Mouse (Mus musculus) left cerebral cortex, adult 8-10 months (tissue): ENCODE measurements around the gene Lyrm9. TPM values are rescaled to one million over a fixed set of nuclear protein-coding genes. Genes with fewer than 3 reads are reported as not detected.

ENCODE experiments used
- DNase-seq, 2 experiments: peaks; one replicate each; pipeline ENCODE4 v3.0.0; 2022; ENCODE audit warnings: low spot score in 2 of 2
- total RNA-seq, 4 experiments: library from RNA; stranded (reverse); gene quantifications; 2 replicates each; pipeline ENCODE4 v1.2.4; 2022

Lyrm9 gene
- total RNA-seq, 4 experiments from 2014 or later: 29.1 to 37.1 (median 31.8) TPM

DNA sequence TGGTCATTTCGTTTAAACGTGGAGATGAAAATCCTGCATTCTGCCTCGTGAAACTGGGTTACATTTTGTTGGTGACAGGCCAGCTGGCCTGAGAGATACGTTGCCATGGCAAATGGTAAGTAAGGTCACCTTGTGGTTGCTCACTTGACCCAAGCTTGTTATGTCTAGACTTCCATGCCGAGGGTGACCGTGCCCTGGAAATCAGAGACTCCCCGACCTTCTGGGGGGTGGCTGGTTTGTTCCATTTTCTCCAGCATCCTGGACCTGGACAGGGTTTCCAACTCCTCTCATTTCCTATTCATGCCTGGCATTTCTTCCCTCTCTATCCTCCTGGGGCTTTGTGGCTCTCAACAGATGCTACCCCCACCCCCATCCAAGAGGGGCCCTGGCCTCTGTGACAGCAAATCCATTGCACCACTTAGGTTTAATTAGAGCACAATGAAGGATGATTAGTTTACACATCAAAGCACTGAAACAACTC, 11.9 kb upstream of the Lyrm9 start:
- DNase-seq: no peak

DNA sequence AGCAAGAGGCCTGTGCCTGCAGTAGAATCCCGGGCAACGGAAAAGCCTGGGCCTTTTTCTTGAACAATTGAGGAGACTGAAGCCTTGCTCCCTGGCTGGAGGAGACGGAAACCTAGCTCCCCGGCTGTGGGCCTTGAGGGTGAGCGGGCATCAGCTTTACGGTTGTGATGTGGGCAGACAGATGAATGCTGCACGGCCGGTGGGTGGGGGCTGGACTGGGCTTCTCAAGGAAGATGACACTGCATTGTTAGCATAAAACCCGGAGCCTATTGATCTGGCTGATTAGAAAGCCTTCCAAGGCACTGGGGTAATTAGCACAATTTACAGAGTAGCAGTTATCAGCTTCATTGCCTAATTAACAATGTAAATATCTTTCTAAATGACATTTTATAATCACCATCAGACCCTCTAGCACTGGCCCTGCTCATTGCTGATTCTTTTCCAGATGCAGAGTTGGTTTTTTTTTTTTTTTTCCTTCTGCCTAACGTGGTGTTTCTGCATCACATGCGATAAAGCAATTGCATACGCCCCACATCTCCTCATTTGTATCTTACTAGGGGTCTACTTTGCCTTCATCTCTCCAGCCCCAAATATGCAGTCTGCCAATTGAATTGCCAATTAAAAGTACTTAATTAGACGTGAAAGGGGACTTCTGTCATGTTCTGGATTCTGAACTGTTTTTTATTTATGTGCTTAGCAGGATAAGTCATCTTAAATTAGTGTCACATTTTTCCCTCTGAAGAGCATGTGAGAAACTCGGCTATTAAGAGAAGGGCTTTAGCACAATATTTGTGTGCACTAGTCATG, 10.2 kb upstream of the Lyrm9 start:
- no peak for DNase-seq

DNA sequence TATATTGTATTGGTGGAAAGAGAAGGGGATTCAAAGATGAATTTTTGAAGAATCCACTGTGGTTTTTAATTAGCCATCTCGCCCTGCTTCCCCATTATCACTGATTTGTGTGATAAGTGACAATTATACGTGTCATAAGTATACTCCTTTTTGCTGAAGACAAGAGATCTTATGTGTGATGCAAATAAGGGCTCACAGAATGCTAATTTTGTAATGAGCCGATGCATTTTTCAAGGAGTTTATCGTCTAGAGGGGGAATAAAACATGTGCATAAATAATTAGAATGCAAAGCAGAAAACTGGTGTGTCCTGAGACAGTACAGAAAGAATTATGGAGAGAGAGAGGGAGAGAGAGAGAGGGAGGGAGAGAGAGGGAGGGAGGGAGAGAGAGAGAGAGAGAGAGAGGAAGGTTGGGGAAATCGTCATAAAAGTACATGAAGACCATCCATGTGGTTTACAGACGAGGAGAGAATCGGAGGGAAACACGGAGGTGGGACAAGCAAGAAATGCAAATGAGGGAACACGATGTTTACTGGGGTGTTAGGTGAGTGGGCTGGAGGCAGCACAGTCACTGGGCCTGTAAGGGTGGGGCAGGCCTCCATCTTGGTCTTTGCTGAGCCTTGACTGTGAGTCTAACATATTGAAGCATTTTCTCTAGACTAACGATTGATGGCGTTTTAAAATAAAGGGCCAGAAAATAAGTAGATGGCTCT, 8.9 kb upstream of the Lyrm9 start:
- no peak for DNase-seq

DNA sequence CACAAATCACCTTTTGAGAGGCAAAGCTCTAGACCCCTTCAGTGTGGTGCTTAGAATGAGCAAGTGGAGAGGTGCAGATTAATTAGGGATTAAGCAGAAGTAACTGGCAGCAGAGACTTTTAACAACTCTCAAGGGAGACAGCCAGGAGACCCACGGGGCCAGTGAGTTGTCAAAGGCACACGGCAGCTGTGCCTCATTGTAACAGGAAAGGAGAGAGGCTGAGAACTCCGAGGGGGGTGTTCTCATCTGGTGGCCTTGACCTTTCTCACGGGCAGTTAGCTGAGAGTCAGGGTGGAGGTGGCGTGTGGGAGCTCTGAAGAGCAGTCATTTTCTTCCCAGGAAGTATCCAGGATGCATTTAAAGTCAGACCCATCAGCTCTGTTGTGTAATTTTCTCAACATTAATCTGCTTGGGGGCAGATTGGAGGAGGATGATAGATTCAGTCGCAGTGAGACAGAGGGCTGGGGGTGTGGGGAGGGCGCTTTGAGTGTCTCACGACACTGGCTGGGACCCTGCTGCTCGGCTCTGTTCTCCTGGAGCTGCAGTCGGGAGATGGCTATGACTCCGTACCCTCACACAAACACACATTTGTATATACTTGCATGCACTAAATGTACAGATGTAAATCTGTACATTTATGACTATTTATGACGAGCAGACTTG, 5.9 kb upstream of the Lyrm9 start:
- no peak for DNase-seq

DNA sequence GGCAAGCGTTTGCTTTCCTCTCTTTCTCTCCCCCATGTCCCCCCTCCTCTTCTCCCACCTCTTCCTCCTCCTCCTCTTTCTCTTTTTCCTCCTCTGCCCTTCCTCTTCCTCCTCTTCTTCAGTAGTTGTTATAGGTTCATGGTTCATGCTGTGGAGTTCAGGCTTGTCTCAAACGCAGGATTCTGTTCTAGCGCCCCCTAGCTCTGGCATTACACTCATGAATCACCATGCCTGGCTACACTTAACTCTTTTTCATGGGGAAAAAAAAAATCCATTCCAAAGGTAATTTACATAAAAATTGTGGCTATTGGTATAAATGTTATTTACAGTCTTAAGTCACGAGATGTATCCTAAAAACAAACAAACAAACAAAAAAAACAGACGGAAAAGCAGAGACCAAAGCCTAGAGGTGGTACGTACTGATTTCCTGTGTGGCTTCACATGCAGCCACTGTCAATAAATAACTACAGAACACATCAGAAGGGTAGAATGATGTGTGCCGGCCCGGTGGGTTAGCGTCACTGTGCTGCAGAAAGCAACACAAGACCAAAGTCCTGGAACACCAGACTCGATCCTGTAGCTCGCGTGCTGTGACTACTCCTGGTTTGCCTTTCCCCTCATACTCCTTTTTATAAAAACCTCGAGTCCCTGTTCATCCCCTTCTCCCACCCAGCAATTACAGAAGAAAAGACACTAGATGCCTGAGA, 3.4 kb upstream of the Lyrm9 start:
- no peak for DNase-seq

DNA sequence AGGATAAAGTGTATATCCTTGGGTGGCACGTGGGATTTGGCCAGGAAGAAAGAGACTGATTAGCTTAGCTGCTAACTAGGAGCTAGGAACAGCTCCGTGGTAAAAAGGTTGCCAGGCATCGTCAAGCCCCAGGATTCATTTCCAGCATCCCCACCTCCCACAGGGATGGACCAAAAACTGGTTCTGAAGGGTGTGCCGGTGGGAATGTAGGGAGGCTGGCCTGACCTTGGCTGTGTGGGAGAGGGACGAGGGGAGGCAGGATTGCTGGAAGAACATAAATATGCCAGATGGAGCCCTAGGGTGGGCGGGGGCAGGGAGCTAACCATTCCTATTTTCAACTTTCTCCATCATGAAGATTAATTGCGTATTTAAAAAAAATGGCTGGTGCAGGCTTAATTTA, 1.2 kb downstream of the Lyrm9 start:
- peak in 1 of 2 experiments; percentile 58 for DNase-seq

DNA sequence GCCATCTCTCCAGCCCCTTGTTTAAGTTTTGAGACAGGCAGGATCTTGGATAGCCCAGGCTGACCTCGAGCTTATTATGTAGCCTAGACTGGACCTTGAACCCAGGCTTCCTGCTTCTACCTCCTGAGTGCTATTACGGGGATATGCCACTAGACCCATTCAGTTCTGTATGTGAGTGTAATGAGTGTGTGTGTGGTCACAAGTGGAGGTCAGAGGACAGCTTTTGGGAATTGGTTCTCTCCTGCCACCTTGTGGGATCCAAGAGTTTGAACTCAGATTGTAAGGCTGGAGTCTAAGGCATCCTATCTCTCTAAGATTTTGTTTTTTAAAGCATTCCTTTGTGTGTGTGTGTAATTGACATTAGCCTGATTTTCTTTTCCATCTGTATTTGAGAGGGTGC, 2.0 kb downstream of the Lyrm9 start:
- DNase-seq: no peak

DNA sequence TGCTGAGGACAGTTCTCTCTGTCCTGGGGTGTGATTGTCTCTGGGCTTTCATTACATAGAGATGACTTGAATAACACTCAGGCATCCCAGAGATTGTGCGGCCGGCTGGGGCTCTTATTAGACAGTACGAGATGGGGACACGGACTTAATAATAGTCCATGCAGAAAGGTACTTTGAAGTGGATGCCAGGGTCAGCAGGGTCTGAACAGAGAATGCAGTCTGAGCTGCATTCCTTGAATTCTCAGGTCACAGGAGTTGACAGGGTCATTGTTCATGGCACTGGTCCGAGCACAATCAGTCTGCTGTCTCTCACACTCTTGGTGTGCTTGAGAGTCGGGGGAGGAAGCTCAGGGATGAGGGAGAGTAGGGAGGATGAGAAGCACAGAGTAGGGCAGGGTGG, 3.0 kb downstream of the Lyrm9 start:
- no peak for DNase-seq

DNA sequence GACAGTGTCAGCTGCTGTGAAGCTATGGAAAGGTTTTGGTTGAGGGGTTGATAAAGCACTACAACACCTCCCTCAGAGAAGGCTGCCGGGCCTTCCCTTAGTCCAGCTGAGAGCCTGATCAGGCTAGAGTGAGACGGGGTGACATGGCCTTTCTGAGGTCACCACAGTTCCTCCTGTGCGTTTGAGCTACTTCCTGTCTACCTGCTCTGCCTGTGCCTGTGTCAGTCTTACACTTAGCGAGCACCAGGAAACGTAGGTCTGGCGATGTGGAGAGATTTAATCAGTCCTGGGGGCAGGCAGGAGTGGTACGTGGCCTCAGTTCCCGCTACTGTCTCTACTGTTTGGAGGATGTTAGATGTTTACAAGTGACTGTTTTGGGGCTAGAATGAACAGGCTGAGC, 3.8 kb downstream of the Lyrm9 start:
- DNase-seq: no peak

DNA sequence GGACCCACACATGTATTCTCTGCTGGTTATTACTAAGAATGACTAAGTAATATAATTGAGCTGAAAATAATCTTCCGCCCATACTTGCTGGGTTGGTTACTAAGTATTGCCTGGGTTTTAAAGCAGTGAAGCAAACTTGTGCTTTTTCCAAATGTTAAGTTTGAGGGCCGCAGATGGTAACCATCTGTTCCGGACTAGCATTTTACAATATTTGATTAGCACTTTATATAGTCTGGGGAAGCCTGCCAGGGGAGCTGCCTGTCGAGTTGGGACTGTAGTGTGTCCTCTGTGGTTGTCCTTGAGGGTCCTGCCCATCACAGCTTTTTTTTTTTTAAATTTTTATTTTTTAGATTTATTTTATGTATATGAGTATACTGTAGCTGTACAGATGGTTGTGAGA, 5.3 kb downstream of the Lyrm9 start:
- DNase-seq: peak in 1 of 2 experiments; percentile 83

DNA sequence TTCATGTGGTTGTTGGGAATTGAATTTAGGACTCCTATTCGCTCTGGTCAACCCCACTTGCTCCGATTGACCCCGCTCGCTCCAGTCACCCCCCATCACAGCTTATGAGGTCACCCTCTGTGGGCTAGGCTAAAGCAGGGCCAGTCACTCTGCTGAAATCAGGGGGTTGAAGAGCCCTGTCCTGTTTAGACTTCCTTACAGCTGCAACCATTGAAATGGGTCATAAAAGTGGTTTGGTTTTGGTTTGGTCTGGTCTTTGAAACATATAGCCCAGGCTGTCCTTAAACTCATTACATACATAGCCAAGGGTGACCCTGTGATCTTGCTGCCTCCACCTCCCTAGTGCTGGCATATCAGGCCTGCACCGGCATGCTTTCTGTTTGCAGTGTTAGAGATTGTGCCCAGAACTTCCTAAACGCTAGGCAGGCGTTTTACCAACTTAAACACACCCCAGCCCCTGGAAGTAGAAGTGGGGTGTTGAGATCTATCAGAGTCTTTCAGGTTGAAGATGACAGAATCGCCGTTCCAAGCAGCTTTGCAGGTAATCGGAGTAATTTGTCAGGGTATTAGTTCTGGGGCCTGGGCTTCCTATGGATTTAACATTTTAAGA, 5.8 kb downstream of the Lyrm9 start:
- no peak for DNase-seq

DNA sequence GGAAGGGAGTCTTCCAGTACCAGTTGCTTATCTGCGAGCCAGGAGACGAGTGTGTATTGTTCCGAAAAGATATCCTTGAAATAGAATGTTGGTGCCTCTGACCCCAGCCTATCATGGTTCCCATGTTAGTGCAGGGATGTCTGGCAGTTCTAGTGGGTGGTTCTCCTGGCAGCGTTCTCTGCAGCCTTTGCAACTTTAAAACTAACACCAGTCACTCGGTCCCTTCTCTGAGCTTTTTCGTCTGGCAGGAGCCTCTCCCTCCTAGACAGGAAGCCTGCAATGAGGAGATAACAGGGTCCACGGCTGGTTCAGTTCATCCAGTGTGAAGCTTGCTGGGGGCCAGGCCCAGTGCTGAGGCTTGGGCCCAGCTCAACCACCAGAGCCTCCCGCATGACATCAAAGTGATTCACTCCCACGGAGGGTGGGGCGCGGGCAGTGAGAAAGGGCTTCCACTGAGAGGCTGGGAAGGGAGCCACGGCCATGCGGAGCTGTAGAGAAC, 6.5 kb downstream of the Lyrm9 start:
- no peak for DNase-seq

DNA sequence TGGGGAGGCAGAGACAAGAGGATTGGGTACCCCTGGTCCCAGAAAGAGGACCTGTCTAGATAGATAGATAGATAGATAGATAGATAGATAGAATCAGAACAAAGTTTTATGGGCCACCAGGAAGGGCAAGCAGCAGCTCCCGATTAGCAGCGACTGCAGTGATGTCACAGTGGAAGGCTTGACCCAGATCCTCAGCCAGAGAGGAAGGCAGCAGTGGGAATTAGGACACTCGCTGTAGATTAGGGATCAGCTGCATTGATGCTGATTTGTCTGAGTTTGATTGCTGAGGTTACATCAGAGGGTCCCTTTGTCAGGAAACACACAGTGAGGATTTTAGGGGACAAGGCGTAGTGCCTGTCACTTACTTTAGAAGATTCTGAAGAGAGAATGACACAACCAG, 10.1 kb downstream of the Lyrm9 start:
- DNase-seq: no peak

DNA sequence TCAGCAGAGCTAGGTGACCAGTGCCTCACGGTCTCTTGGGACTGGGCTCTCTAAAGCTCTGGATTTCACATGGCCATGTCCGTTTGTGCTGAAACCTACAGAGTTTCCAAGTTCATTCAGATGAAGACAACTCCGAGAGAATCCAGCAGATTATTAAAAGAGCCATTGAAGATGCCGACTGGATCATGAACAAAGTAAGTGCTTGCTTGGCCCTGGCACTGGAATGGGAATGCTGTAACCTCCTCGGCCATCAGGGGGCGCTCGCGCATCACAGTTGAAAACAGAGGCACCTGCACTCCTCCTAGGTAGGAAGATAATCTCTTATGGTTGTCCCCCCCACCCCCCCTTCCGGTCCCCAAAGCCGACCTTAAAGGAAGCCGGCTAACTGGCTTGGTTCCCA, 11.6 kb downstream of the Lyrm9 start:
- DNase-seq: peak in 1 of 2 experiments; percentile 79

DNA sequence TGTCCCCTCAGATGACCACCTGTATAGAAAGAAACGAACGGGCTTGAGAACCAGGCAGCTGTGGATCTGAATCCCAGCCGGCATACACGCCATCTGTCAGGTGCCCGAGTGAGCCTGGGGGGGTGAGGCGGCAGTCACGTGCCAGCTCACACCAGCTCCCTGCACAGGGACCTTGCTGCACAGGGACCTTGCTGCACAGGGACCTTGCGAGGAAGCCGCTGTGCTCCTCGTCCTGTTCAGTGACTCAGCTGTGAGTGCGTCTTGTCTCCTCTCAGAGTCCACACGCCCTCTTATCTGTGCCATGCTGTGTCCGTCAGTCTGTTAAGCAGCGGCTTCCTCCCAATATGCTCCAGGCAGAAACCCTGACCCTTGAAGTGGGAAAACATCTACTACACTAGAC, 13.1 kb downstream of the Lyrm9 start:
- DNase-seq: no peak

DNA sequence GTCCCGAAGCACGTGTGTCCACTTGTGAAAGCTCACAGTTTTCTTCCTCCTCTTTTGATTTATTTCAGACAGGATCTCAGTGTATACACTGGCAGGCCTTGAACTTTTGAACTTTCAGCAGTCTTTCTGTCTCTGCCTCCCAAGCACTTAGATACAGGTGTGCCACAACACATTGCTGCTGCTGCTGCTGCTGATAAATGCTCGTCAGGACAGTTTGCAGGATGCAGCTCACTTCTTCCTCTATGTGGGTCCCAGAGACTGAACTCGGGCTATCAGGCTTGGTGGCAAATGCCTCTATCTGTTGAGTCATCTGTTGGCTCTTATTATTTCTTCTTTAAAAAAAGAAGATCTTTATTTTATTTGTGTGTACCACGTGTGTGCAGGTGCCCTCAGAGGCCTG, 13.8 kb downstream of the Lyrm9 start:
- no peak for DNase-seq

DNA sequence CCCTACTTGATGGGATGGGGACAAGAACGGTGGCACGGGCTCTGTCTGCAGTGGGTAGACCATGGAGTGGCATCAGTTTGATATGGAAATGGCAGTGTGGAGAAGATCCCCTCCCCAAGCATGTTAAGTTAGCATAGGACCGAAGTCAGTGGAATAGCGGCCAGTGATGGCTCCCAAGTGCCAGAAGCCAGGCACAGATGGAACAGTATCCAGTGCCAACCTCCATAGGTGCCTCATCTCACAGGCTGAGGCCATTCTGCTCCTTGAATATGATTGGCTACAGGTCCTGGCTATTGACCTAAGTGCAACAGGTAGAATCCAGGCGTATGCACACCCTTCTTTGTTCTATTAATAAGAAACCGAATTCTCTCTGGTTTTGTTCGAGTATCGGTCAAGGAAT, 15.6 kb downstream of the Lyrm9 start:
- DNase-seq: no peak

DNA sequence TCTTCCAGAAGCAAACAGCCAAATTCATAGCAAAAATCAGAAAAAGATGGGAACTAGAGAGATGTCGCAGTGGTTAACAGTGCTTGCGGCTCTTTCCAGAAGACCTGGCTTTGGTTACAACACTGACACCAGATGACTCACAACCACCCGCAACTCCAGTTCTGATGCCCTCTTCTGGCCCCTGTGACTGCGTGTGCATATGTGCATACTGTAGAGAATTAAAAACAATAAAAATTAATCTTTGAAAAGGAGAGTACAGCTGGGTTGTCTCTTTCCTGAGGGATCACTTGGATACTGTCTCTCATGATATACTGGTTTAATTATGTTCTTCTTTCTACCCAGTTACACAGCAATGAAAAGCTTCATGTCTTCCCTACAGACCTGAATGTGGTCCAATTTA, 20.2 kb downstream of the Lyrm9 start:
- no peak for DNase-seq

DNA sequence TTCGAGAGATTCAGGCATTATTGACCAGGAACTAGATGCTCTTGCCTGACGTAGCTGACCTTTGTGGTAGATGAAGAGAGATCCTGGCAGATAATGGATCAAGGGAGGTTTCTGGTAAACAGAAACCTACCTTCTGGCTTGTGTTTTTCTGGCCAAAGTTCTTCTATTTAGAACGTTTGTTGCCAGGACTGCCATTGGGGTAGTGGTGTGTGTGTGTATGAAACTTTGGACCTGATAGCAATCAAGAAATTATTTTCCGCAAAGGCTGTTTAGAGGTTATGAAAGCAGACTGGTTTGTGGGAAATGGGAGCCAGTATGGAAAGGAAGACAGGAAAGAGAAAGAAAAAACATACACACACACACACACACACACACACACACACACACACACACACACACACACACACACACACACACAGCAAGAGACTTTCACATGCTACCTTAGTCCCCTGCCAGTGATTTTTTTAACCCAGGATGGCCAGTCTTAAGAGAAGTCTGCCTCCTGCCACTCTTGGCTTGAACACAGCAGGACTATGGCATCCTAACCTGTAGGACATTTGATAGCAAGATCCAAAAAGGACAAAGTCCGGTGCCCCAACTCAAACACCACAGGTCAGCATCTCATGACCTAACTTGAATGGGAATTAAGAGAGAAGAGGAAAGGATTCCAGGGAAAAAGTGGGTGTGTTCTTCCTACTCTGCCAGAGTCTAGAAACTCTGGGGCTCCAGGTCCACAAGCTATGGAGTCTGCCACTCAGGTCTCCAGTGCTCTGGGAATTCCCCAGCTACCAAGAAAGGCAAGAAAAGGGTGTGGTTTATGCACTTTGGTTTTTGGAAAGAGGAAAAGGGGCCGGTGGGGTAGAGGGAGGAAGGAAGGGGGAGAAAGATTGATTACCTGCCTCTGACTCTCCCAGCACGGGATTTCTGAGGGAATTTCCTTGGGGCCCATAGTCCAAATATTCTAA, 21.8 kb downstream of the Lyrm9 start:
- DNase-seq: no peak

DNA sequence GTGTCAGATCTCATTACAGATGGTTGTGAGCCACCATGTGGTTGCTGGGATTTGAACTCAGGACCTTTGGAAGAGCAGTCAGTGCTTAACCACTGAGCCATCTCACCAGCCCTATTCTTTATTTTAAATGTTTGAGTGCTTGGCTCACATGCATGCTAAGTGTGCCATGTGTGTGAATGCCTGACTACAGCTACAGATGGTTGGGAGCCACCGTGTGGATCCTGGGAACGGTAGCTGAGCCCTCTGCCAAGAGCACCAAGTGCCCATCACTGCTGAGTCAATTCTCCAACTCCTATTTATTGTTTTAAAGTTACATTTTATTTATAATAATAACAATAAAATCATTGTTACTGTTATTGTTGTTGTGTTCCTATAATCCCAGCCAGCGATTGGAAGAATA, 23.5 kb downstream of the Lyrm9 start:
- DNase-seq: no peak
